Comparison of ENCODE assay signal across 14 mouse cellular contexts in the genomic region with DNA sequence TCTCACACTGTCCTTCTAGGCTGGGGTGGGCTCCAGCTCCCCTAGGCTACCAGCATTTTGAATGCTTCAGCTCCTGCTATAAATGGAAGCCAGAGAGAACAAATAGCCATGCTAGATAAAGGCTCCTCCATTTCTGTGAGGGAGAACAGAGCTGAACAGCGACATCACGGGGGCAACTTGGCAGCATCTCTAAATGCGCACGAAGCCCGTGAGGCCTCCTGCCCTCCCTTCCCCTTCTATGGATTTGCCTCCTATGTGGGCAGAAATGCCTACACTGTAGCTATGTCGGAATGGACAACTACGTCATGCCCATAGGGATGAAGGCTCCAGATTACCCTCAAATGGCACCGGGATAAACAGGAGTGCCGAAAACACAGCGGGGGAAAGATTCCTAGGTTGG.
DNase-seq lines count a peak whose midpoint lies in the region; ATAC-seq and TF ChIP-seq lines count a peak whose summit lies in the region.
"Had no signal": no experiment of that assay in that cellular context is flagged by ENCODE, and none has a peak within 500 bp of the region (broad histone marks: within the 10 kb centered on the region; RNA-seq: fewer than 3 reads in every experiment).

No protein-coding gene starts in this region.

- H3K4me1 ChIP-seq in heart, embryonic 11.5 days (ENCODE audit: control insufficient read depth, insufficient read depth, low read length): peaks cover 22% of the 10 kb centered on the region
- peaks cover 8 to 67% of the 10 kb centered on the region in 2 experiments for H3K4me1 ChIP-seq in CH12.LX (ENCODE audit: control insufficient read depth in 1 of 2, insufficient read depth in 2 of 2)
- H3K4me1 ChIP-seq in heart, embryonic 13.5 days: peaks cover 52% of the 10 kb centered on the region
- no peaks in the 10 kb centered on the region for H3K4me1 ChIP-seq in midbrain, postnatal 0 days (ENCODE audit: insufficient read depth, low read length)
- H3K4me1 ChIP-seq: liver, embryonic 12.5 days had no signal

- TF ChIP-seq CTCF in CH12.LX (conservative IDR thresholded peaks at IDR 0.05 in 1 of 2, IDR thresholded peaks at IDR 0.05 in 1 of 2; ENCODE audit: low read depth in 2 of 2, low read length in 2 of 2): no peak
- TF ChIP-seq CTCF in midbrain, postnatal 0 days (IDR thresholded peaks at IDR 0.05): no peak

- H3K9ac ChIP-seq in heart, embryonic 11.5 days (ENCODE audit: low read depth, low read length): no peak overlapping the region
- H3K9ac ChIP-seq in CH12.LX (ENCODE audit: insufficient read depth, low read depth): no peak overlapping the region
- H3K9ac ChIP-seq in heart, embryonic 13.5 days: no peak overlapping the region
- no peak overlapping the region; the same call in 1 of the 2 replicates for H3K9ac ChIP-seq in midbrain, postnatal 0 days (replicated peaks; ENCODE audit: low read length, poor library complexity, severe bottlenecking)
- H3K9ac ChIP-seq: embryonic facial prominence, embryonic 15.5 days; liver, embryonic 12.5 days had no signal

- in situ Hi-C loops in CH12.LX (cut with MboI; ENCODE audit: low pct_ligation_motif_present, low pct_unique_long_range_greater_than_20kb, low sequenced_read_pairs): no loop called here

- peaks cover 7% of the 10 kb centered on the region; the same call in 1 of the 2 replicates for H3K79me2 ChIP-seq in CH12.LX (replicated peaks; ENCODE audit: control insufficient read depth, extremely low read depth, insufficient read depth, poor library complexity, severe bottlenecking)

- no peak for ATAC-seq in heart, embryonic 11.5 days (replicated peaks; ENCODE audit: insufficient number of reproducible peaks, low FRiP score, low TSS enrichment)
- ATAC-seq in heart, embryonic 13.5 days (ENCODE audit: extremely low read depth, insufficient number of reproducible peaks, low FRiP score, low TSS enrichment): no peak
- ATAC-seq in midbrain, postnatal 0 days (ENCODE audit: low FRiP score): no peak
- no peak for ATAC-seq in erythroid progenitor cell, adult 5-6 weeks (replicated peaks; ENCODE audit: low FRiP score, poor library complexity, severe bottlenecking)
- ATAC-seq: liver, embryonic 12.5 days had no signal

- WGBS in heart, embryonic 11.5 days (ENCODE audit: insufficient replicate concordance): 81% methylated on average over 10 of the region's 10 CpGs
- 69% methylated on average over 10 of the region's 10 CpGs for WGBS in heart, embryonic 13.5 days
- 78% methylated on average over 10 of the region's 10 CpGs for WGBS in midbrain, postnatal 0 days

- dilution Hi-C loops in CH12.LX (cut with MboI; ENCODE audit: extremely low pct_ligation_motif_present, extremely low pct_unique_long_range_greater_than_20kb, low sequenced_read_pairs): no loop called here

- peak; percentile 23; the same call in 1 of the 2 replicates for TF ChIP-seq POLR2A in CH12.LX (IDR thresholded peaks at IDR 0.05; ENCODE audit: low read depth, low read length)

- no peak overlapping the region for H3K4me2 ChIP-seq in heart, embryonic 11.5 days
- H3K4me2 ChIP-seq in CH12.LX (ENCODE audit: insufficient read depth, low read depth, poor library complexity, severe bottlenecking): no peak overlapping the region
- no peak overlapping the region for H3K4me2 ChIP-seq in heart, embryonic 13.5 days
- no peak overlapping the region for H3K4me2 ChIP-seq in midbrain, postnatal 0 days (ENCODE audit: low read depth, low read length, poor library complexity, severe bottlenecking)
- H3K4me2 ChIP-seq: embryonic facial prominence, embryonic 15.5 days; liver, embryonic 12.5 days had no signal

- DNase-seq in heart, adult 9 months (ENCODE audit: low spot score in 2 of 2): no peak
- no peak for DNase-seq in CH12.LX (ENCODE audit: extremely low read depth)
- no peak for DNase-seq in midbrain, postnatal 0 days (ENCODE audit: low spot score)
- no peak for DNase-seq in natural killer cell, adult 2 months (ENCODE audit: low spot score in 2 of 2)
- DNase-seq: adrenal gland, adult 2 months; cerebellum, postnatal 14 days; kidney, postnatal 25 days; lung, postnatal 14 days; thymus, postnatal 25 days had no signal

- peak overlapping the region; percentile 67 for H3K27ac ChIP-seq in heart, embryonic 11.5 days (ENCODE audit: low read depth, low read length)
- H3K27ac ChIP-seq in CH12.LX (ENCODE audit: insufficient read depth, low read depth): no peak overlapping the region
- H3K27ac ChIP-seq in heart, embryonic 13.5 days (replicated peaks): peak overlapping the region; percentile 83
- H3K27ac ChIP-seq in midbrain, postnatal 0 days (ENCODE audit: low read depth, low read length): peak overlapping the region; percentile 43; the same call in 1 of the 2 replicates
- H3K27ac ChIP-seq: embryonic facial prominence, embryonic 15.5 days; liver, embryonic 12.5 days had no signal

- TF ChIP-seq EP300 in CH12.LX (IDR thresholded peaks at IDR 0.05; ENCODE audit: low read length): no peak

- H3K4me3 ChIP-seq in heart, embryonic 11.5 days (ENCODE audit: low read depth, low read length): no peak overlapping the region
- no peak overlapping the region for H3K4me3 ChIP-seq in CH12.LX (replicated peaks in 1 of 3; ENCODE audit: low read depth in 2 of 3, low read length in 2 of 3, poor library complexity in 1 of 3)
- no peak overlapping the region for H3K4me3 ChIP-seq in heart, embryonic 13.5 days
- H3K4me3 ChIP-seq in midbrain, postnatal 0 days (ENCODE audit: low read depth, low read length): no peak overlapping the region
- H3K4me3 ChIP-seq: embryonic facial prominence, embryonic 15.5 days; liver, embryonic 12.5 days had no signal

- no peaks in the 10 kb centered on the region for H3K27me3 ChIP-seq in heart, embryonic 11.5 days (ENCODE audit: control insufficient read depth, insufficient read depth, low read length)
- H3K27me3 ChIP-seq in CH12.LX (replicated peaks): no peaks in the 10 kb centered on the region
- no peaks in the 10 kb centered on the region for H3K27me3 ChIP-seq in heart, embryonic 13.5 days (replicated peaks)
- H3K27me3 ChIP-seq in midbrain, postnatal 0 days (ENCODE audit: insufficient read depth, low read length): no peaks in the 10 kb centered on the region
- H3K27me3 ChIP-seq: embryonic facial prominence, embryonic 15.5 days; liver, embryonic 12.5 days had no signal

- peaks cover 11% of the 10 kb centered on the region for H3K36me3 ChIP-seq in heart, embryonic 11.5 days (ENCODE audit: control insufficient read depth, insufficient read depth, low read length)
- peaks cover 85 to 92% of the 10 kb centered on the region in 2 experiments for H3K36me3 ChIP-seq in CH12.LX (replicated peaks in 1 of 2; ENCODE audit: control insufficient read depth in 1 of 2, insufficient read depth in 1 of 2, low read length in 1 of 2)
- H3K36me3 ChIP-seq in heart, embryonic 13.5 days: peaks cover 95% of the 10 kb centered on the region
- H3K36me3 ChIP-seq in midbrain, postnatal 0 days (ENCODE audit: insufficient read depth, low read length): peaks cover 42% of the 10 kb centered on the region

- no peaks in the 10 kb centered on the region for H3K9me3 ChIP-seq in heart, embryonic 11.5 days (replicated peaks; ENCODE audit: control insufficient read depth, low read length)
- H3K9me3 ChIP-seq in CH12.LX (replicated peaks; ENCODE audit: low read length): no peaks in the 10 kb centered on the region
- H3K9me3 ChIP-seq in heart, embryonic 13.5 days: no peaks in the 10 kb centered on the region
- no peaks in the 10 kb centered on the region for H3K9me3 ChIP-seq in midbrain, postnatal 0 days (ENCODE audit: low read length)
- H3K9me3 ChIP-seq: embryonic facial prominence, embryonic 15.5 days; liver, embryonic 12.5 days had no signal

- no peak for TF ChIP-seq RAD21 in CH12.LX (IDR thresholded peaks at IDR 0.05; ENCODE audit: low read depth, low read length)

TF ChIP-seq in CH12.LX, 34 proteins besides CTCF, POLR2A, EP300 and RAD21:
- TF ChIP-seq JUND (conservative IDR thresholded peaks at IDR 0.05; ENCODE audit: low read depth, low read length): no peak
- TF ChIP-seq MAX (IDR thresholded peaks at IDR 0.05; ENCODE audit: low read length): no peak
